Mouse (Mus musculus): ENCODE results near the gene Galnt10. TPM values are rescaled to one million over a fixed set of nuclear protein-coding genes. Genes with fewer than 3 reads are reported as not detected.

The Galnt10 gene
- total and polyA plus RNA-seq, 3 experiments = 5.2 to 8.7 (median 5.6) TPM

GRCm38 (mm10) chr11:57719631-57720030 is 74.4 kb downstream of the Galnt10 start:
- no peak overlapping the region for H3K4me3 ChIP-seq
- TF ChIP-seq POLR2A (IDR thresholded peaks at IDR 0.05; ENCODE audit: insufficient read depth, low read depth, low read length) (no peak), EP300 (IDR thresholded peaks at IDR 0.05; ENCODE audit: insufficient read depth, low read depth, low read length) (no peak), CTCF (IDR thresholded peaks at IDR 0.05) (no peak)
- intact Hi-C loops (cut with DNase I) = loop anchor here (5.0 kb wide), 1 partner anchor 102 kb away; no protein-coding TSS in a partner anchor
- H3K27ac ChIP-seq = no peak overlapping the region
- H3K79me2 ChIP-seq (replicated peaks; ENCODE audit: control insufficient read depth, insufficient read depth, low read length) = no peaks in the 10 kb centered on the region
- DNase-seq = no peak
- 48% methylated on average over 7 of the region's 7 CpGs for WGBS
- no peak overlapping the region for H3K9ac ChIP-seq (ENCODE audit: low read depth, low read length)
- H3K27me3 ChIP-seq (ENCODE audit: control insufficient read depth, insufficient read depth, low read length) = no peaks in the 10 kb centered on the region
- no peaks in the 10 kb centered on the region for H3K36me3 ChIP-seq (ENCODE audit: control insufficient read depth, insufficient read depth, low read length)
- H3K4me1 ChIP-seq (ENCODE audit: control insufficient read depth, insufficient read depth, low read length) = no peaks in the 10 kb centered on the region; the same call in 1 of the 2 replicates

GRCm38 (mm10) chr11:57720076-57720475 is 74.8 kb downstream of the Galnt10 start:
- no peak overlapping the region for H3K27ac ChIP-seq
- 72% methylated on average over 6 of the region's 6 CpGs for WGBS

GRCm38 (mm10) chr11:57724791-57725463 is 79.7 kb downstream of the Galnt10 start:
- H3K27ac ChIP-seq = no peak overlapping the region
- no peaks in the 10 kb centered on the region for H3K36me3 ChIP-seq (ENCODE audit: control insufficient read depth, insufficient read depth, low read length)
- H3K4me1 ChIP-seq (ENCODE audit: control insufficient read depth, insufficient read depth, low read length) = 0 out of 2 replicates have a peak, but pooled peaks cover 1% of the 10 kb centered on the region
- H3K79me2 ChIP-seq (replicated peaks; ENCODE audit: control insufficient read depth, insufficient read depth, low read length) = no peaks in the 10 kb centered on the region
- intact Hi-C loops (cut with DNase I) = loop anchor here (5.0 kb wide), 1 partner anchor 108 kb away; no protein-coding TSS in a partner anchor
- 86% methylated on average over 5 of the region's 5 CpGs for WGBS
- DNase-seq = peak in 1 of 2 experiments; percentile 39
- no peak overlapping the region for H3K4me3 ChIP-seq
- TF ChIP-seq CTCF (IDR thresholded peaks at IDR 0.05) (peak; percentile 62), POLR2A (IDR thresholded peaks at IDR 0.05; ENCODE audit: insufficient read depth, low read depth, low read length) (no peak)
- no peak overlapping the region for H3K9ac ChIP-seq (ENCODE audit: low read depth, low read length)
- H3K27me3 ChIP-seq (ENCODE audit: control insufficient read depth, insufficient read depth, low read length) = no peaks in the 10 kb centered on the region

More at GRCm38 (mm10) chr11:57720076-57720475, 74.8 kb downstream of the Galnt10 start:
- TF ChIP-seq POLR2A (IDR thresholded peaks at IDR 0.05; ENCODE audit: insufficient read depth, low read depth, low read length) = no peak
- no peak for TF ChIP-seq CTCF (IDR thresholded peaks at IDR 0.05)
- no peak for TF ChIP-seq EP300 (IDR thresholded peaks at IDR 0.05; ENCODE audit: insufficient read depth, low read depth, low read length)
- Histone ChIP-seq H3K79me2 (replicated peaks; ENCODE audit: control insufficient read depth, insufficient read depth, low read length) (no peaks in the 10 kb centered on the region), H3K9ac (ENCODE audit: low read depth, low read length) (no peak overlapping the region), H3K27me3 (ENCODE audit: control insufficient read depth, insufficient read depth, low read length) (no peaks in the 10 kb centered on the region), H3K36me3 (ENCODE audit: control insufficient read depth, insufficient read depth, low read length) (no peaks in the 10 kb centered on the region), H3K4me3 (no peak overlapping the region), H3K4me1 (ENCODE audit: control insufficient read depth, insufficient read depth, low read length) (no peaks in the 10 kb centered on the region; the same call in 1 of the 2 replicates)
- intact Hi-C loops (cut with DNase I) = loop anchor here (5.0 kb wide), 1 partner anchor 103 kb away; no protein-coding TSS in a partner anchor
- no peak for DNase-seq

- Histone ChIP-seq H3K27me3 (ENCODE audit: control insufficient read depth, insufficient read depth, low read length) (no peaks in the 10 kb centered on the region), H3K9ac (ENCODE audit: low read depth, low read length) (no peak overlapping the region), H3K27ac (no peak overlapping the region), H3K79me2 (replicated peaks; ENCODE audit: control insufficient read depth, insufficient read depth, low read length) (no peaks in the 10 kb centered on the region), H3K36me3 (ENCODE audit: control insufficient read depth, insufficient read depth, low read length) (no peaks in the 10 kb centered on the region), H3K4me1 (ENCODE audit: control insufficient read depth, insufficient read depth, low read length) (0 out of 2 replicates have a peak, but pooled peaks cover 1% of the 10 kb centered on the region), H3K4me3 (no peak overlapping the region)
- WGBS = 71% methylated on average over 4 of the region's 4 CpGs
- intact Hi-C loops (cut with DNase I) = no loop called here
- TF ChIP-seq POLR2A (IDR thresholded peaks at IDR 0.05; ENCODE audit: insufficient read depth, low read depth, low read length) (no peak), CTCF (IDR thresholded peaks at IDR 0.05) (no peak), EP300 (IDR thresholded peaks at IDR 0.05; ENCODE audit: insufficient read depth, low read depth, low read length) (no peak)
- no peak for DNase-seq
Measured at GRCm38 (mm10) chr11:57725926-57726325, 80.7 kb downstream of the Galnt10 start.

- H3K27me3 ChIP-seq (ENCODE audit: control insufficient read depth, insufficient read depth, low read length) = no peaks in the 10 kb centered on the region
- intact Hi-C loops (cut with DNase I) = no loop called here
- WGBS = 73% methylated on average over 9 of the region's 9 CpGs
- 0 out of 2 replicates have a peak, but pooled peaks cover 1% of the 10 kb centered on the region for H3K4me1 ChIP-seq (ENCODE audit: control insufficient read depth, insufficient read depth, low read length)
- no peak overlapping the region for H3K9ac ChIP-seq (ENCODE audit: low read depth, low read length)
- no peaks in the 10 kb centered on the region for H3K36me3 ChIP-seq (ENCODE audit: control insufficient read depth, insufficient read depth, low read length)
- H3K27ac ChIP-seq = no peak overlapping the region
- no peaks in the 10 kb centered on the region for H3K79me2 ChIP-seq (replicated peaks; ENCODE audit: control insufficient read depth, insufficient read depth, low read length)
- no peak for DNase-seq
- TF ChIP-seq POLR2A (IDR thresholded peaks at IDR 0.05; ENCODE audit: insufficient read depth, low read depth, low read length) (no peak), CTCF (IDR thresholded peaks at IDR 0.05) (no peak), EP300 (IDR thresholded peaks at IDR 0.05; ENCODE audit: insufficient read depth, low read depth, low read length) (no peak)
- no peak overlapping the region for H3K4me3 ChIP-seq
Measured at GRCm38 (mm10) chr11:57727303-57727969, 82.2 kb downstream of the Galnt10 start.

All from heart, adult 2 months (tissue).